Mouse (Mus musculus): ENCODE data around the gene Tbxa2r.

Gene Tbxa2r

DNA sequence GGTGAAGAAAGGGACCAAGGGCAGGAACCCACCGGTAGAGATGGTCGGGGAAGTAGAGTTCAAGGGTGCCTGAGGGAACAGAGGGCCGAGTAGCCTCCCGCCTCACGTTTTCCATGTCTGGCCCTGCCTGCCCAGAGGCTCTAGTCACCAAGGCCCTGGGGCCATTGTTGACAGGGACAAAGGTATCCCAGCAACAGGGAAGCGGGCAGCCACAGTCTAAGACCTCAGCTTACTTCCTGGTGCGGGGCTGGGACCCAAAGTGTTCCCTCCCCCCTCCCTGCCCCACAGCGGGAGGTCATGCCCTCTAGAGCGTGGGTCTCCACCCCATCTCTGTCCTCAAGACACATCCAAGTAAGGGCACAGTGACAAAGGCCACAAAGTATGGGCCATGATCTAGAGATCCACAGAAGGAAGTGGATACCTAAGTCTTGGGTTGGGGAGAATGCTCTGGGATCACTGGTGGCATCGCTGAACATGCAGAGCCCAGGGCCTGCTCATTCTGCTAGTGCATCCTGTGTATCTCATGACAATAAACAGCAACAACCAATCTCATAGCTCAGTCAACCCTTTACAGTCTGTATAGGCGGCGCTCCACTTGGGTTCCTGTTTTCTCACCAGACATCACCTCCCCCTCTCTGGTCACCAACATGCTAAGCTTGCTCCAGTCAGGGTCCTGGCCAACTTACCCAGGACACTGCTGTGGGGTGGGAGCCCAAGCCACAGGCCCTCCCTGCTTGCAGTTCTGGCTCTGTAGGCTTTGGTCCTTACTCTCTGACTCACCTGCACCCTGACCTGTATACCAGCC is 37.3 kb downstream of the Tbxa2r start, which contains the start of gene 4930404N11Rik:
TSS of gene 4930404N11Rik (minus strand) at position 145 of the 805 bp plus-strand sequence.
- DNase-seq (ENCODE audit: low spot score): no peak

DNA sequence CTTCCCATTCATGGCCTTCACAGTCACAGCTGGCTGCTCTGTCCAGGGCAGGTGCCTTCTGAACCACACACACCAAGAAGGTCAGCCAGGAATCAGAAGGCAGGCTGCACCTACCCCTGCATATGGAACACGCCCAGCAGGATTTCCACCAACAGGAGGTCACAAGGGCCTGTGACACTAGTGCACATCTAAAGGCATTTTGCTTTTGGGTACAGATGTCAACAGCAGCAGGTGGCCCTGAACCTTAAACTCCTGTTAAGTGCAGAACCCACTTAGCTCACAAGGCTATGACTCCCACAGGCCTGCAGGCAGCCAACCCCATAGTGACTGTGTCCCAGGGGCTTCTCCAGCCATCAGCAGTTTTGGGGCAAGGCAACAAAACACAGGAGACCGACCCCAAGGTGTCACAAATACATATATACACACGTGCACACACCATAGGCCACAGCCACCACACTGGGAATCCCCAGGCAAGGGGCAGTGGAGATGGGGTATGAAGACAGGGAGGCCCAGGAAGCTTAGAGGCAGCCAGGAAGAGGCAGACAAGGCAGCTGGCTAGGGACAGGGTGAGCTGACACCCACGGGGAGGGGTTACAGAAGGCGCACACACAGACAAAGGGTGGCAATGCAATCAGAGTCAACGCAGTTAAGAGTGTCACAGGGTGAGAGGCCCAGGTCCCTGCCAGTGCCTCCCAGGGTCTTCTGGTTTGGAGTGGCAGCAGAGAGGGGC is 38.1 kb downstream of the Tbxa2r start:
- no peak for DNase-seq (ENCODE audit: low spot score)

DNA sequence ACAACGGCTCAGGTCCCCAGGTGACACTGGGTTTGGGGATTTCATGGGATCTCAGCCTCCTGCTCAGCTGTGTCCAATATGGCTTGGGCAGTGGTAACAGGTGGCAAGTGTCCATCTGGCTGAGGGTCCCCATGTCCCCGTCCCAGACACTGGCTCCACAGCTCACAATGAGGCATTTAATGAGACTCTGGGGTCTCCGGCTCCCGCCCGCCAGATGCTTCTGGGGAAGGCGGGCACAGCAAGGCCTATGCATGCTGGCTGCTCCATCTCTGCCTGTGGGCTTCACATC is 38.6 kb downstream of the Tbxa2r start:
- no peak for DNase-seq (ENCODE audit: low spot score)

GRCm38 (mm10) chr10:81375322-81375721 is 46.8 kb downstream of the Tbxa2r start:
- DNase-seq (ENCODE audit: low spot score): no peak

DNA sequence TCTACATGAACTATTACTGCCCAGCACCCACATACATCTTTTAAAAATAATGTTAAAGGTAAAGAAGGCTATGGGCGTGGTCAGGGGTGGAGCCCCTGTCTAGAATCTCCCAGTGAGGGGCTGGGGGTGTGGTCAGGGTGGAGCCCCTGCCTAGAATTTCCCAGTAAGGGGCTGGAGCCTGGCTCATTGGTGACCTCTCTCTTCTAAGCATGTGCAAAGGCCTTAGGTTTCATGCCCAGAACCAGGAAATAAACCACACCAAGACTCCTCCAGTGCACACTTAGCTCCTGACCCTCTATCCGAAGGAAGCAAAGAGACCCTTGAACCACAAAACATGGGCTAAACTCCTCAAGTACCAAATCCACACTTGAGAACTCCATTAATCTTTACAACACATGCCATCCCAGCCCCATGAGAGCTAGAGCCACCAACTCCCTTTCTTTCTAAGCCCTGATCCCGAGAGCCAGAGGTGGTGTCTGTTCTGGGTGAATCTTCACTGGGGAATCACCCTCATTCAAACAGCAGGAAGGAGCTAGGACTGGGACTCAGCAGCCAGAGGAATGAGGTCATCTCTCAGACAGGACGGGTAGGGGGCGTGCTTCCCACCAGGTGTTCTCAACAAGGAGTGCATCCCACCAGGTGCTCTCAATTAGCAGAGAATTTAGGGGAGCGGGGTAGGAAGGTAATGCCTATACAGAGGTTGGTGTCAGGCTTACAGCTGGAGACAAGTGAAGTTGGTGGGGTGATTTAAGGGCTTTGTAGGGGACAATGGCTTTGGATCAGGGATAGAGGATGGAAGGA is 48.2 kb downstream of the Tbxa2r start:
- no peak for DNase-seq (ENCODE audit: low spot score)

DNA sequence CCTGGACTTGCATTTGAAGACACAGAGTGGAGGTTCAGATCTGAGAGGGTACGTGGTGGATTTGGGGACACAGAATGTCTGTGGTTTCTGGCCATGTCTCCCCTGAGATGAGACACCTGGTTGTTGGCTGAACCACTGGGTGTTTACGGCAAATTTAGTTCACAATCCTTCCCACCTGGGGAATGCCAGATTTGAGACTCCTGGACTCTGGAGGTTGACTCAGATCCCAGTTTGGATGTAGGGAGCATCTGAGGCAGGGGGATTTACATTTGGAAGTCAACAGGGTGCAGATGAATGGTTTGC is 48.8 kb downstream of the Tbxa2r start:
- no peak for DNase-seq (ENCODE audit: low spot score)

GRCm38 (mm10) chr10:81377793-81378552 is 49.4 kb downstream of the Tbxa2r start, which contains the start of gene Fzr1:
TSS of gene Fzr1 (minus strand) at chr10:81378516.
- DNase-seq (ENCODE audit: low spot score): no peak

DNA sequence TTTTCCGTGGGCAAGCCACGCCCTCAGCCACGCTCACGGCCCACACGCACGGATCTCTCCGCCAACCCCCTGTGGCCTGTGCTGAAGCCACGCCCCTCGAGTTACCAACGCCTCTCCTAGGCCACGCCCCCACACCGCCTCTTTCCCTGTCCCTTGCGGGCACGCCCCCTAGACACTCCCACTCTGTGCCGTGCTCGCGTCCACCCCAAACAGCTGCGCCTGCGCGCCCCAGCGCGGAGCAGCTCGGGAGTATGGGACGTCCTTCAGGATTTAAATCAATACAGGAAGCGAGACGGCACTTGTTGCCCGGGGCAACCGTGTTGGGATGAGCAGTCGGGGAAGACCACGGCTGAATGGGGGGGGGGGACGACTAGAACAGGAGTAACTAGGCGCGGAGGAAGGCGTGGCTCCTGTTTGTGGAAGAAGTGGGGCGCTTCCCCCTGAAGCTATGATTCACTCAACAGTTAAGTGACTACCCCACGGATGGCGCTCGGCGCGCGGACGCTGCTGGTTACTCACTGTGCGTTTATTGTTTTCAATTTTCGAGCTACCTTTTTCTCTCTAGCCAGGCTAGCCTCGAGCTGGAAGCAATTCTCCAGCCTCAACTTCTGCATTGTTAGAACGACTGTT is 50.1 kb downstream of the Tbxa2r start:
- DNase-seq (ENCODE audit: low spot score): peak; percentile 100

GRCm38 (mm10) chr10:81379183-81379553 is 50.6 kb downstream of the Tbxa2r start:
- no peak for DNase-seq (ENCODE audit: low spot score)

DNA sequence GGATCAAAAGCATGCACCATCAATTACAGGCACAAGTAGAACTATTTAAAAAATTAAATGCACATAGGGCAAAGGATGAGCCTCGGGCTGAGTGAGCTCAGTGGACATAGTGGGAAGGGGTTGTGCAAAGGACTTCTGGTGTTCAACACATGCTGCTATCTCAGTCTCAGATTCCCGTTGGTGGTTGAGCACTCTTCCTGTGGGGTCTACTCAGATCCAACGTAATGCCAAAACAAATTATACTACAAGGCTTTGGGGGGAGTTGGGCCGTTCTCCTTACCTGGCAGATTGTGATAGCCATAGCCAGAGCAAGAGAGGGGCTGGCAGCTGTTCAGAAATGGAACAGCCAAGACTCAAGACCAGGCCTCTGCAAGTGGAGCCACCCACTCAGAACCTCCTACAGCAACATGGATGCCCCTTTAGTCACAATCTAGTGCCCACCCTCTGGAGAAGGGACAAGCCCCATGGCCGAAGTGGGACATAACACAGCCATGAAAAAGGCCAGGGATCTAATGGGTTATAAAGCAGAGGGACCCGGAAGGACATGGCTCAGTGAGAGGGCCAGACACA is 51.4 kb downstream of the Tbxa2r start:
- no peak for DNase-seq (ENCODE audit: low spot score)

DNA sequence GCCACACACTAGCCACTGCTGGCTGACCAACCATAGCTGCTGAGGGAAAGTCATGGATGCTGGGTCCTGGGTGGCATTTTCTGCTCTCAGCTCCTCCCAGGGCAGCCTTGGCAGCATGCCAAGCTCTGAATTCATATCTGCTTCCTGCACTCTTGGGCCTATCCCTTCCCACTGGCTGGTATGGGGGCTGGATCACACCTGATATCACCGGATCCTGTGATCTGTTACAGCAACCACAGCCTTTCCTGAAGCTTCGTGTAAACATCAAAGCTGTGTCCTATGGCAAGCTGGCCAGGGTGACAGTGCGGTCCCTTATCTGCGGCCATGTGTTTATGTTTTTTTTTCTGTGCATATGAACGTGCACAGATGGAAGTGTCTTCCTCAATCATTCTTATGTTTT is 53.5 kb downstream of the Tbxa2r start:
- no peak for DNase-seq (ENCODE audit: low spot score)

DNA sequence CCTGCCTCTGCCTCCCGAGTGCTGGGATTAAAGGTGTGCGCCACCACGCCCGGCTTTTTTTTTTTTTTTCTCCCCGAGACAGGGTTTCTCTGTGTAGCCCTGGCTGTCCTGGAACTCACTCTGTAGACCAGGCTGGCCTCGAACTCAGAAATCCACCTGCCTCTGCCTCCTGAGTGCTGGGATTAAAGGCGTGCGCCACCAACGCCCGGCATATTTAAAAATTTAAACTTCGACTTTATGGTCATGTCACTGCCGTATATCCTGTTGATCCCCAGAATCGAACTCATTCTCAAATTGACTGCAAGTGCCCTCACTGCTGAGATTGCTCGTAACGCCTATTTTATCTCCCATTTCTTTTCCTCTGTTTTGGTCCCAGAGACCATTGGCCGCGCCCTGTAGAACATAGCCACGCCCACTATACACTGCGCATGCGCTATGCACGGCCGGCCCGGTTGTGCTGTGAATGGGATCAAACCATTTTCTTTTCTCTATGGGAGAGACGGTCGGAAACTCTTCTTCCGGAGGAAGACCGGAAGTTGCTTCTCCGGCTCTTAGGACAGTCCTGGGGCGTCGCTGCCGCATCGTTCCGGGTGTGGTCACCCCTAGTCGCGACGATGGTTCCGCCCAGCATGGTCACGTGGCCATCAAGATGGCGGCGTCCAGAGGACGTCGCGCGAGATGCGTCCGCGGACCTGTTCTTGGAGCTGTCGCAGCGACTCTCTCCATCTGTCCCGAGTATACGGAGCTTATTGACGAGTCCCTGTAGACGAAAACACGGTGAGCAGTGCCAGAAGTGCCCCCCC is 55.5 kb downstream of the Tbxa2r start, which contains the start of the genes Dohh and Gm48551:
TSS of gene Dohh (plus strand) at position 627 of the 803 bp plus-strand sequence.
TSS of gene Gm48551 (plus strand) at position 665 of the 803 bp plus-strand sequence.
- DNase-seq (ENCODE audit: low spot score): peak; percentile 98

DNA sequence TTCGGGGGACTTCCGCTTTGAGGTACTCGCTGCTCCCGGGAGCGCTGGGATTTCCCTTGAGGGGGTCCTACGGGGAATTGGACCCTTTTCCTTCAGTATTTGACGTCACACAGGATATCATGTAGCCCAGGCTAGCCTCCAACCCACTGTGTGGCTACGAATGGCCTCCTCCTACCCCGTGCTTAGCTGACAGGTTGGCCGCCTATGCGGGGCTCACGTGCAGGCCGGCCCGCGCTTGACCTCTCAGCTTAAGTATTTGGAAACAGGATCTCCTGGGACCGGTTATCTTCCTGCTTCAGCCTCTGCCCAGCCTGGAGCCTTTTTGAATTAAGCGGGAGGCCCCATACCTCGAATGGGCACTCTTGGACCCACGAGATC is 56.1 kb downstream of the Tbxa2r start:
- DNase-seq (ENCODE audit: low spot score): no peak

Measured in testis, postnatal 14 days (tissue).